Comparison of ENCODE assay signal across 9 mouse cellular contexts in genomic region chr9:20641501-20641900, GRCm38 (mm10). TPM values are rescaled to one million over a fixed set of nuclear protein-coding genes. Genes with fewer than 3 reads are reported as not detected.
DNase-seq lines count a peak whose midpoint lies in the region; ATAC-seq and TF ChIP-seq lines count a peak whose summit lies in the region.
"Had no signal": no experiment of that assay in that cellular context is flagged by ENCODE, and none has a peak within 500 bp of the region (broad histone marks: within the 10 kb centered on the region; RNA-seq: fewer than 3 reads in every experiment).

No protein-coding gene starts in this region.

- H3K27me3 ChIP-seq in C2C12 (ENCODE audit: control insufficient read depth, insufficient read depth, insufficient read length), result no peaks in the 10 kb centered on the region
- no peaks in the 10 kb centered on the region for H3K27me3 ChIP-seq in midbrain, embryonic 11.5 days (ENCODE audit: control insufficient read depth, insufficient read depth, low read length)

- WGBS in midbrain, embryonic 11.5 days, result 34% methylated on average over 6 of the region's 6 CpGs

- peaks cover 21% of the 10 kb centered on the region for H3K4me1 ChIP-seq in midbrain, embryonic 11.5 days (ENCODE audit: control insufficient read depth, insufficient read depth, low read length)

- DNase-seq in gastrocnemius, adult 2 months, result no peak
- DNase-seq in gastrocnemius, postnatal 25 days, result no peak
- peak; percentile 3 for DNase-seq in heart, postnatal 4 days
- no peak for DNase-seq in midbrain, embryonic 11.5 days (ENCODE audit: low spot score, missing footprints)
- DNase-seq in layer of hippocampus, adult 9-11 months, result no peak
- DNase-seq in testis, postnatal 10 days (ENCODE audit: low spot score), result no peak
- DNase-seq in adipocyte (ENCODE audit: low spot score), result no peak
- DNase-seq: cerebellum, postnatal 36 days had no signal

- peak overlapping the region; percentile 90 for H3K4me3 ChIP-seq in gastrocnemius, adult 2 months
- H3K4me3 ChIP-seq in C2C12 (ENCODE audit: insufficient read depth, poor library complexity, severe bottlenecking), result peak overlapping the region; percentile 95
- H3K4me3 ChIP-seq in midbrain, embryonic 11.5 days (ENCODE audit: low read depth, low read length), result peak overlapping the region; percentile 69

- ATAC-seq in midbrain, embryonic 11.5 days (ENCODE audit: low FRiP score), result no peak

- peak overlapping the region; percentile 94 for H3K27ac ChIP-seq in gastrocnemius, adult 2 months
- no peak overlapping the region for H3K27ac ChIP-seq in midbrain, embryonic 11.5 days (ENCODE audit: low read depth, low read length)

- H3K79me3 ChIP-seq in C2C12 (ENCODE audit: low read depth), result peaks cover 48% of the 10 kb centered on the region

- peak overlapping the region; percentile 79 for H3K9ac ChIP-seq in midbrain, embryonic 11.5 days (ENCODE audit: low read length)

- intact Hi-C loops in gastrocnemius, adult 2 months (cut with DNase I), result loop anchor here (10.0 kb wide), 3 partner anchors 57 to 257 kb away; partner anchors contain the start of genes Zfp26, Zfp560 and Zfp846

- H3K36me3 ChIP-seq in C2C12 (ENCODE audit: control insufficient read depth, insufficient read depth), result peaks cover 5% of the 10 kb centered on the region
- H3K36me3 ChIP-seq in midbrain, embryonic 11.5 days (ENCODE audit: control insufficient read depth, insufficient read depth, low read length), result peaks cover 8% of the 10 kb centered on the region; the same call in 1 of the 2 replicates

- no peaks in the 10 kb centered on the region for H3K9me3 ChIP-seq in midbrain, embryonic 11.5 days (ENCODE audit: control insufficient read depth, low read length)

- H3K79me2 ChIP-seq in C2C12 (ENCODE audit: control insufficient read depth, insufficient read depth), result peaks cover 83% of the 10 kb centered on the region

- peak overlapping the region; percentile 15 for H3ac ChIP-seq in C2C12 (ENCODE audit: control insufficient read depth, insufficient read length, low read depth)

- TF ChIP-seq CTCF in gastrocnemius, adult 2 months (IDR thresholded peaks at IDR 0.05), result no peak
- no peak for TF ChIP-seq CTCF in C2C12 (IDR thresholded peaks at IDR 0.05; ENCODE audit: control insufficient read depth, insufficient read depth, insufficient read length)

- H3K4me2 ChIP-seq in midbrain, embryonic 11.5 days, result peak overlapping the region; percentile 75

TF ChIP-seq in C2C12, 6 proteins besides CTCF, POLR2A, EP300 and RAD21:
- TF ChIP-seq USF1 (IDR thresholded peaks at IDR 0.05; ENCODE audit: low read depth) (no peak), MYOD1 (IDR thresholded peaks at IDR 0.05; ENCODE audit: control insufficient read depth, insufficient read length, low read depth) (no peak), CEBPB (IDR thresholded peaks at IDR 0.05; ENCODE audit: low read depth) (no peak), FOSL1 (IDR thresholded peaks at IDR 0.05; ENCODE audit: insufficient read depth, low read length, poor library complexity, severe bottlenecking) (no peak), MYOG (IDR thresholded peaks at IDR 0.05; ENCODE audit: control insufficient read depth, extremely low read depth, insufficient read length) (no peak), MAX (IDR thresholded peaks at IDR 0.05) (no peak)

RNA-seq across cellular contexts. Expression of gene Ubl5, which starts 1.2 kb away (rescaled TPM):
- 100 to 1,000 TPM; 188 to 210 TPM for total RNA-seq in gastrocnemius, adult 2 months (2021)
- total RNA-seq in gastrocnemius, postnatal 25 days (2021), result 100 to 1,000 TPM; 168 to 183 TPM
- polyA plus RNA-seq in C2C12 (2012; fragmentation: generic; extraction: Trizol), result 566 TPM
- 100 to 1,000 TPM; 213 to 225 TPM for total RNA-seq in heart, postnatal 4 days (2021)
- polyA plus RNA-seq in midbrain, embryonic 11.5 days (2014; fragmentation: Nextera tagmentation; extraction: Ambion mirVana), result 459 TPM in 2 replicates

RNA-seq across cellular contexts. Expression of gene Fbxl12, which starts 3.1 kb away (rescaled TPM):
- 1 to 10 TPM; 4.7 to 5.3 TPM for total RNA-seq in gastrocnemius, adult 2 months (2021)
- total RNA-seq in gastrocnemius, postnatal 25 days (2021), result 1 to 10 TPM; 4.7 to 5.1 TPM
- polyA plus RNA-seq in C2C12 (2012; fragmentation: generic; extraction: Trizol), result 7.9 TPM
- total RNA-seq in heart, postnatal 4 days (2021), result 10 to 100 TPM; 16.1 to 16.5 TPM
- polyA plus RNA-seq in midbrain, embryonic 11.5 days (2014; fragmentation: Nextera tagmentation; extraction: Ambion mirVana), result 10.5 and 12.0 TPM in 2 replicates

RNA-seq across cellular contexts. Expression of gene Pin1, which starts 10.4 kb away (rescaled TPM):
- 10 to 100 TPM; 13.0 to 15.0 TPM for total RNA-seq in gastrocnemius, adult 2 months (2021)
- 10 to 100 TPM; 13.0 to 14.1 TPM for total RNA-seq in gastrocnemius, postnatal 25 days (2021)
- polyA plus RNA-seq in C2C12 (2012; fragmentation: generic; extraction: Trizol), result 55.5 TPM
- 10 to 100 TPM; 20.5 to 22.1 TPM for total RNA-seq in heart, postnatal 4 days (2021)
- 60.8 and 64.6 TPM in 2 replicates for polyA plus RNA-seq in midbrain, embryonic 11.5 days (2014; fragmentation: Nextera tagmentation; extraction: Ambion mirVana)
